Comparison of ENCODE assay signal across 10 mouse cellular contexts in genomic region chr5:139007141-139007775, GRCm38 (mm10). TPM values are rescaled to one million over a fixed set of nuclear protein-coding genes. Genes with fewer than 3 reads are reported as not detected.
DNase-seq lines count a peak whose midpoint lies in the region; ATAC-seq and TF ChIP-seq lines count a peak whose summit lies in the region.
"Had no signal": no experiment of that assay in that cellular context is flagged by ENCODE, and none has a peak within 500 bp of the region (broad histone marks: within the 10 kb centered on the region; RNA-seq: fewer than 3 reads in every experiment).

No protein-coding gene starts in this region.

- TF ChIP-seq CTCF in gastrocnemius, adult 2 months (IDR thresholded peaks at IDR 0.05): peak; percentile 66

- no peaks in the 10 kb centered on the region for H3K36me3 ChIP-seq in neural tube, embryonic 15.5 days

- ATAC-seq in neural tube, embryonic 15.5 days (ENCODE audit: low FRiP score): no peak

- H3K4me1 ChIP-seq in neural tube, embryonic 15.5 days: no peaks in the 10 kb centered on the region

- no peak overlapping the region for H3K4me2 ChIP-seq in neural tube, embryonic 15.5 days
- H3K4me2 ChIP-seq: heart, embryonic 11.5 days had no signal

- peak; percentile 46 for DNase-seq in gastrocnemius, adult 2 months
- DNase-seq in gastrocnemius, adult 8-10 months (ENCODE audit: low spot score in 2 of 2): no peak
- peak; percentile 24 for DNase-seq in A20 (ENCODE audit: low read depth, low spot score)
- peak; percentile 56 for DNase-seq in cerebellum, adult 9-10 months
- peak; percentile 73 for DNase-seq in kidney, postnatal 14 days
- no peak for DNase-seq in thymus, postnatal 0 days (ENCODE audit: low spot score)
- DNase-seq in ovary, postnatal 10 days (ENCODE audit: low spot score): no peak

- no peak overlapping the region for H3K9ac ChIP-seq in neural tube, embryonic 15.5 days (replicated peaks)

- intact Hi-C loops in gastrocnemius, adult 2 months (cut with DNase I): loop anchor here (5.0 kb wide), 1 partner anchor 55 kb away; no protein-coding TSS in a partner anchor

- no peaks in the 10 kb centered on the region for H3K9me3 ChIP-seq in neural tube, embryonic 15.5 days (replicated peaks)

- WGBS in neural tube, embryonic 15.5 days: 55% methylated on average over 4 of the region's 4 CpGs

- H3K4me3 ChIP-seq in gastrocnemius, adult 2 months: no peak overlapping the region
- H3K4me3 ChIP-seq in neural tube, embryonic 15.5 days (replicated peaks): no peak overlapping the region

- no peak overlapping the region for H3K27ac ChIP-seq in gastrocnemius, adult 2 months
- H3K27ac ChIP-seq in neural tube, embryonic 15.5 days (replicated peaks): no peak overlapping the region

- H3K27me3 ChIP-seq in neural tube, embryonic 15.5 days (replicated peaks): 0 out of 2 replicates have a peak, but pooled peaks cover 3% of the 10 kb centered on the region

RNA-seq across cellular contexts. Expression of gene Pdgfa, which starts 10.1 kb away (rescaled TPM):
- total RNA-seq in gastrocnemius, adult 2 months (2021): 10 to 100 TPM; 17.8 to 27.4 TPM
- total RNA-seq in gastrocnemius, adult 8-10 months (2022): 10 to 100 TPM; 19.8 to 32.1 (median 25.2) TPM
- 28.2 and 35.1 TPM in 2 replicates for polyA plus RNA-seq in neural tube, embryonic 15.5 days (2015; fragmentation: Nextera tagmentation; extraction: Ambion mirVana)
- polyA plus RNA-seq in thymus, postnatal 0 days (2015; fragmentation: Nextera tagmentation; extraction: Ambion mirVana): 26.4 and 31.2 TPM in 2 replicates
- total RNA-seq: neutrophil, adult 5-6 weeks had no signal

Comparison
In these comparisons a context has a peak if more than half of its experiments do, and no peak if none do; other contexts are left out.
1. DNase-seq: peak in gastrocnemius, adult 2 months (single experiment), A20 (single experiment), cerebellum, adult 9-10 months (single experiment) and kidney, postnatal 14 days (single experiment); none in gastrocnemius, adult 8-10 months (0 of 2), thymus, postnatal 0 days (single experiment) and ovary, postnatal 10 days (single experiment).